Mouse (Mus musculus) telencephalon, adult 2 months (tissue): ENCODE measurements around the gene Pxmp2.

Source experiments
- DNase-seq: peaks from one replicate; pipeline ENCODE4 v3.0.0-alpha.2; 2011; ENCODE audit warnings: low read depth, low spot score

Gene Pxmp2

DNA sequence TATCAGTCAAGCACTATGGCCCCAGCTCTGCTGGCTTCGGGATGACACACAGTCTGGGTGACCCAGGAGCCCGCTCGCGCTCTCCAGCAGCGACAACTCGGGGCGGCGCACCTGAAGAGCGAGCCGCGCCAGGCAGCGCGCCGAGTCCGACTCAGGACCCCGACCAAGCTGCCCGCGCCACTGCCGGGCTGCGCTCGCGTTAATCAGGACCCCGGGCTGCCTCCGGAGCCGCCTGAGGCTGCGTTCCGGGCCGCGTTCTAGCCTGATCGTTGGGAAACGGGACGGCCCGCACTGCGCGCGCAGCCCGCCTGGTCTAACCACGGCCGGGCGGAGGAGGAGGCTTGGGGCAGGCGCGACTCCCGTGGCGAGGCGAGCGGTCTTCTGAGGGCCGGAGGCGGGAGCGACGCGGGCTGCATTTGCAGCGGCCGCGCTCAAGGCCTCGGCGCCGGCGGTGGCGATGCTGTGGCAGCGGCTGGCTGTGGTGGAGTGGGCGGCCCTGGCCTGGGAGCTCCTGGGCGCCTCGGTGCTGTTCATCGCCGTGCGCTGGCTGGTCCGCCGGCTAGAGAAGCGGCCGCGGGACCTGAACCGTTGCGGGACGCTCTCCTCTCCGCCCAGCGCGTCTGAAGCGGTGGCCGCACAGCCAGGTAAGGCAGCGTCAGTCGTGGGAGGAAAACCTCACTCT, 55.1 kb downstream of the Pxmp2 start, which contains the start of gene Ankle2:
Gene Ankle2, plus strand, starts transcription at position 225 of the 682 bp plus-strand sequence.
- DNase-seq: peak; percentile 77

DNA sequence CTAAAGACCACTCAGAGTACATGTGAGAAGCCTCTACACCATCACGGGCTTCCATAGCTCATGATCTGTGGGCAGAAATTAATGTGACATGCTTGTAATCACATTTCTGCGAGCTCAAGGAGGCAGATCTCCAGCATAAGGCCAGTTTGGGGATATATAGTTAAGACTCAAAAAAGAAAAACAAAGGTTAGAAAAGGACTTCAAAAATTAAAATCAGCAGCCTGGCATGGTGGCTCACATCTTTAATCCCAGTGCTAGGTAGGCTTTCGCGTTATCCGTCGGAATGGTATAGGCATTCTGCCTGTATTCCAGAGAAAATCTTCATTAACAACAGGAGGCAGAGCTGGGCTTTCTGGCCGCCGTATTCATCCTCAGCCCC, 55.6 kb downstream of the Pxmp2 start:
- peak; percentile 15 for DNase-seq

DNA sequence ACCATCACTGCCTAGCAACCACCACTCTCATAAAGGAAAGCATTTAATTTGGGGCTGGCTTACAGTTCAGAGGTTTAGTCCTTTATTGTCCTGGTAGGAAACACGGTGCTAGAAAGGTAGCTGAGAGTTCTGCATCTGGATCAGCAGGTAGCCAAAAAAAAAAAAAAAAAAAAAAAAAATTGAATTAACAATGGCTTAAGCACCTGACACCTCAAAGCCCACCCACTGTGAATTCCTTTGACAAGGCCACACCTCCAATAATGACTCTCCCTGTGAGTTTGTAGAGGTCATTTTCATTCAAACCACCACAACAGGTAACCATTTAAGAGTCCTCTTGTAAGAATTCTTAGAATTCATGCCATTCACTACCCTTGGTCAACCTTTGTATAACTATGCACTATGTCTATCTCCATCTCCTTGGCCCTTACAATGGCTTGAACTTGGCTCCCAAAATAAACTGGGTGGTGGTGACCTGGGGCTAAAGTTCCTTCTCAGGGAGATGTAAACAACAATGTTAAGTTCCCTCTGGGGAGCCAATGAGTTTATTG, 58.6 kb downstream of the Pxmp2 start:
- no peak for DNase-seq

DNA sequence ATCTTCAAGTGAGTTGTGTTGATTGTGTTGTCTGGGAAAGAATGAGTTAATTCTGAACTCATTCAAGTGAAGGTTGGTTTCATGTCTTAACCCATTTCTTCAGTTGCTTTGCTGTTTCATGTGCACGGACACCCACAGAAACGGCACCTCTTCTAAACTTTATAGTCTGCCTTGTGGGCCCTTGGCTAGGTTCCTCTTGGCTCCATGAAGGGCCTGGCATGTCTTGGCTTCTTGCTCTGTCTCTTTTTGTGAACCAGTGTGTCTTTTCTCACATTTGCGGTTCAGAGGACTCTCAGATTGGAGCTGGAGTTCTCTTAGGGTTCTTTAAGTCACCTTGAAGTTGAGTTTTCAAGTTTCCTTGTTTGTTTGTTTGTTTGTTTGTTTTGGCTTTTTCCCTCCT, 60.9 kb downstream of the Pxmp2 start:
- no peak for DNase-seq
